Mouse (Mus musculus) bone marrow macrophage, adult 2 months (primary cell): Measurements from ENCODE around the gene Ly6g6e.

Experiments
- CTCF ChIP-seq: IDR thresholded peaks from 2 replicates; pipeline ENCODE4 v1.5.1; 2012; ENCODE audit warnings: low read depth, mild to moderate bottlenecking, low read length, moderate library complexity
- POLR2A ChIP-seq: IDR thresholded peaks from 2 replicates; pipeline ENCODE4 v1.6.1; 2012; ENCODE audit warnings: mild to moderate bottlenecking, low read depth, low read length, borderline replicate concordance

GRCm38 (mm10) chr17:35082841-35083576, 6.3 kb downstream of the Ly6g6e start:
- no peak for TF ChIP-seq CTCF
- TF ChIP-seq POLR2A: no peak
